Mouse (Mus musculus): ENCODE data around the gene Plpp7. TPM values are rescaled to one million over a fixed set of nuclear protein-coding genes. Genes with fewer than 3 reads are reported as not detected.

Plpp7 gene
- polyA plus RNA-seq, 1 experiment, result 6.0 TPM

GRCm38 (mm10) chr2:32061722-32062505 lies 33.4 kb upstream of the Plpp7 start:
- Histone ChIP-seq H3K27ac (ENCODE audit: insufficient read depth, low read depth, low read length) (no peak overlapping the region), H3K36me3 (ENCODE audit: control insufficient read depth, insufficient read depth, low read length) (no peaks in the 10 kb centered on the region), H3K4me1 (ENCODE audit: control insufficient read depth, insufficient read depth, low read length) (no peaks in the 10 kb centered on the region), H3K27me3 (replicated peaks; ENCODE audit: control insufficient read depth, insufficient read depth, low read length) (no peaks in the 10 kb centered on the region), H3K4me3 (ENCODE audit: insufficient read depth, low read depth, low read length) (no peak overlapping the region)
- TF ChIP-seq CTCF (conservative IDR thresholded peaks at IDR 0.05; ENCODE audit: insufficient read depth, insufficient read length, low read depth, low read length) (no peak), POLR2A (IDR thresholded peaks at IDR 0.05; ENCODE audit: low read depth, low read length) (no peak)
- 63% methylated on average over 12 of the region's 12 CpGs for WGBS
- DNase-seq, result no peak

- Histone ChIP-seq H3K4me1 (ENCODE audit: control insufficient read depth, insufficient read depth, low read length) (no peaks in the 10 kb centered on the region), H3K27me3 (replicated peaks; ENCODE audit: control insufficient read depth, insufficient read depth, low read length) (no peaks in the 10 kb centered on the region), H3K27ac (ENCODE audit: insufficient read depth, low read depth, low read length) (no peak overlapping the region), H3K36me3 (ENCODE audit: control insufficient read depth, insufficient read depth, low read length) (no peaks in the 10 kb centered on the region), H3K4me3 (ENCODE audit: insufficient read depth, low read depth, low read length) (no peak overlapping the region)
- TF ChIP-seq POLR2A (IDR thresholded peaks at IDR 0.05; ENCODE audit: low read depth, low read length) (no peak), CTCF (conservative IDR thresholded peaks at IDR 0.05; ENCODE audit: insufficient read depth, insufficient read length, low read depth, low read length) (no peak)
- no peak for DNase-seq
- WGBS, result 84% methylated on average over 15 of the region's 15 CpGs
Observed at GRCm38 (mm10) chr2:32062626-32063410, 32.5 kb upstream of the Plpp7 start.

GRCm38 (mm10) chr2:32063451-32064151 lies 31.7 kb upstream of the Plpp7 start:
- Histone ChIP-seq H3K36me3 (ENCODE audit: control insufficient read depth, insufficient read depth, low read length) (no peaks in the 10 kb centered on the region), H3K27me3 (replicated peaks; ENCODE audit: control insufficient read depth, insufficient read depth, low read length) (no peaks in the 10 kb centered on the region), H3K27ac (ENCODE audit: insufficient read depth, low read depth, low read length) (no peak overlapping the region), H3K4me1 (ENCODE audit: control insufficient read depth, insufficient read depth, low read length) (no peaks in the 10 kb centered on the region), H3K4me3 (ENCODE audit: insufficient read depth, low read depth, low read length) (no peak overlapping the region)
- 88% methylated on average over 7 of the region's 7 CpGs for WGBS
- TF ChIP-seq CTCF (conservative IDR thresholded peaks at IDR 0.05; ENCODE audit: insufficient read depth, insufficient read length, low read depth, low read length) (no peak), POLR2A (IDR thresholded peaks at IDR 0.05; ENCODE audit: low read depth, low read length) (no peak)
- DNase-seq, result no peak

- H3K4me3 ChIP-seq (ENCODE audit: insufficient read depth, low read depth, low read length), result no peak overlapping the region
- 73% methylated on average over 13 of the region's 13 CpGs for WGBS
- no peaks in the 10 kb centered on the region for H3K27me3 ChIP-seq (replicated peaks; ENCODE audit: control insufficient read depth, insufficient read depth, low read length)
- no peak for DNase-seq
- TF ChIP-seq POLR2A (IDR thresholded peaks at IDR 0.05; ENCODE audit: low read depth, low read length) (no peak), CTCF (conservative IDR thresholded peaks at IDR 0.05; ENCODE audit: insufficient read depth, insufficient read length, low read depth, low read length) (no peak)
- no peaks in the 10 kb centered on the region for H3K4me1 ChIP-seq (ENCODE audit: control insufficient read depth, insufficient read depth, low read length)
- H3K27ac ChIP-seq (ENCODE audit: insufficient read depth, low read depth, low read length), result no peak overlapping the region
- no peaks in the 10 kb centered on the region for H3K36me3 ChIP-seq (ENCODE audit: control insufficient read depth, insufficient read depth, low read length)
Observed at GRCm38 (mm10) chr2:32064913-32065312, 30.4 kb upstream of the Plpp7 start.

GRCm38 (mm10) chr2:32065371-32065791 lies 29.9 kb upstream of the Plpp7 start:
- H3K36me3 ChIP-seq (ENCODE audit: control insufficient read depth, insufficient read depth, low read length), result no peaks in the 10 kb centered on the region
- WGBS, result 82% methylated on average over 5 of the region's 5 CpGs
- no peak for DNase-seq
- H3K27ac ChIP-seq (ENCODE audit: insufficient read depth, low read depth, low read length), result no peak overlapping the region
- no peaks in the 10 kb centered on the region for H3K27me3 ChIP-seq (replicated peaks; ENCODE audit: control insufficient read depth, insufficient read depth, low read length)
- H3K4me1 ChIP-seq (ENCODE audit: control insufficient read depth, insufficient read depth, low read length), result no peaks in the 10 kb centered on the region
- TF ChIP-seq POLR2A (IDR thresholded peaks at IDR 0.05; ENCODE audit: low read depth, low read length) (no peak), CTCF (conservative IDR thresholded peaks at IDR 0.05; ENCODE audit: insufficient read depth, insufficient read length, low read depth, low read length) (no peak)
- no peak overlapping the region for H3K4me3 ChIP-seq (ENCODE audit: insufficient read depth, low read depth, low read length)

- Histone ChIP-seq H3K36me3 (ENCODE audit: control insufficient read depth, insufficient read depth, low read length) (no peaks in the 10 kb centered on the region), H3K4me1 (ENCODE audit: control insufficient read depth, insufficient read depth, low read length) (no peaks in the 10 kb centered on the region), H3K4me3 (ENCODE audit: insufficient read depth, low read depth, low read length) (no peak overlapping the region), H3K27me3 (replicated peaks; ENCODE audit: control insufficient read depth, insufficient read depth, low read length) (no peaks in the 10 kb centered on the region), H3K27ac (ENCODE audit: insufficient read depth, low read depth, low read length) (no peak overlapping the region)
- 0 out of 2 replicates have a peak, but pooled peaks have one; percentile 29 for TF ChIP-seq CTCF (conservative IDR thresholded peaks at IDR 0.05; ENCODE audit: insufficient read depth, insufficient read length, low read depth, low read length)
- TF ChIP-seq POLR2A (IDR thresholded peaks at IDR 0.05; ENCODE audit: low read depth, low read length), result no peak
- WGBS, result 76% methylated on average over 4 of the region's 4 CpGs
- DNase-seq, result peak; percentile 71
Observed at GRCm38 (mm10) chr2:32066005-32066404, 29.3 kb upstream of the Plpp7 start.

Data from kidney, adult 2 months (tissue).